Mouse (Mus musculus) liver, embryonic 11.5 days (tissue): Measurements from ENCODE around the gene Ppp6r2. TPM values are rescaled to one million over a fixed set of nuclear protein-coding genes. Genes with fewer than 3 reads are reported as not detected.
A peak's percentile ranks its signal among the peaks of the same experiment; 100 is the strongest.

ENCODE experiments used
- ATAC-seq: fragments of 200-750 bp; cut with Nextera tagmentation; replicated peaks from 2 replicates; pipeline ENCODE4 v1.8.0; 2017; ENCODE audit warnings: moderate number of reproducible peaks, mild to moderate bottlenecking, moderate TSS enrichment, moderate library complexity; ENCODE audit not compliant: low FRiP score
- DNase-seq: peaks from one replicate; pipeline ENCODE4 v3.0.0-alpha.2; 2017; ENCODE audit warnings: low spot score
- H3K27ac ChIP-seq: fragments of 300-500 bp; sonication (generic); 2 replicates; pipeline ENCODE4 v1.5.1; 2014; ENCODE audit warnings: mild to moderate bottlenecking, low read depth, low read length, control low read depth
- H3K27me3 ChIP-seq: fragments of 300-500 bp; sonication (generic); replicated peaks from 2 replicates; pipeline ENCODE4 v1.6.1; 2014; ENCODE audit warnings: low read length, mixed read lengths; ENCODE audit not compliant: control insufficient read depth, insufficient read depth
- H3K36me3 ChIP-seq: fragments of 300-500 bp; sonication (generic); 2 replicates; pipeline ENCODE4 v1.6.1; 2014; ENCODE audit warnings: mild to moderate bottlenecking, low read length, moderate library complexity, mixed read lengths; ENCODE audit not compliant: control insufficient read depth, insufficient read depth
- H3K4me1 ChIP-seq: fragments of 300-500 bp; sonication (generic); replicated peaks from 2 replicates; pipeline ENCODE4 v1.6.1; 2014; ENCODE audit warnings: low read length, mixed read lengths; ENCODE audit not compliant: control insufficient read depth, insufficient read depth
- H3K4me2 ChIP-seq: fragments of 300-500 bp; sonication (generic); 2 replicates; pipeline ENCODE4 v1.6.1; 2014; ENCODE audit warnings: mild to moderate bottlenecking, control low read depth, moderate library complexity
- H3K4me3 ChIP-seq: fragments of 300-500 bp; sonication (generic); 2 replicates; pipeline ENCODE4 v1.5.1; 2014; ENCODE audit warnings: low read depth, low read length, control low read depth
- H3K9ac ChIP-seq: fragments of 300-500 bp; sonication (generic); 2 replicates; pipeline ENCODE4 v1.6.1; 2014; ENCODE audit warnings: low read depth, low read length, control low read depth
- H3K9me3 ChIP-seq: fragments of 300-500 bp; sonication (generic); 2 replicates; pipeline ENCODE4 v1.6.1; 2016; ENCODE audit warnings: low read length, inconsistent platforms, mixed read lengths; ENCODE audit not compliant: control insufficient read depth
- WGBS: fragments of 180-500 bp; shearing (Covaris S2); extraction: QIAGEN DNeasy Blood & Tissue Kit; methylation state at CpG from one replicate; pipeline ENCODE4 v1.1.7; 2014; 5-methylcytosine and 5-hydroxymethylcytosine counted together
- polyA plus RNA-seq: library from polyadenylated mRNA; unstranded; fragments of >200 nt; fragmentation: Nextera tagmentation; extraction: Ambion mirVana; gene quantifications from 2 replicates; pipeline ENCODE4 v1.2.1, GENCODE M21; 2014

The Ppp6r2 gene
- polyA plus RNA-seq, result 25.0 and 31.6 TPM in 2 replicates

DNA sequence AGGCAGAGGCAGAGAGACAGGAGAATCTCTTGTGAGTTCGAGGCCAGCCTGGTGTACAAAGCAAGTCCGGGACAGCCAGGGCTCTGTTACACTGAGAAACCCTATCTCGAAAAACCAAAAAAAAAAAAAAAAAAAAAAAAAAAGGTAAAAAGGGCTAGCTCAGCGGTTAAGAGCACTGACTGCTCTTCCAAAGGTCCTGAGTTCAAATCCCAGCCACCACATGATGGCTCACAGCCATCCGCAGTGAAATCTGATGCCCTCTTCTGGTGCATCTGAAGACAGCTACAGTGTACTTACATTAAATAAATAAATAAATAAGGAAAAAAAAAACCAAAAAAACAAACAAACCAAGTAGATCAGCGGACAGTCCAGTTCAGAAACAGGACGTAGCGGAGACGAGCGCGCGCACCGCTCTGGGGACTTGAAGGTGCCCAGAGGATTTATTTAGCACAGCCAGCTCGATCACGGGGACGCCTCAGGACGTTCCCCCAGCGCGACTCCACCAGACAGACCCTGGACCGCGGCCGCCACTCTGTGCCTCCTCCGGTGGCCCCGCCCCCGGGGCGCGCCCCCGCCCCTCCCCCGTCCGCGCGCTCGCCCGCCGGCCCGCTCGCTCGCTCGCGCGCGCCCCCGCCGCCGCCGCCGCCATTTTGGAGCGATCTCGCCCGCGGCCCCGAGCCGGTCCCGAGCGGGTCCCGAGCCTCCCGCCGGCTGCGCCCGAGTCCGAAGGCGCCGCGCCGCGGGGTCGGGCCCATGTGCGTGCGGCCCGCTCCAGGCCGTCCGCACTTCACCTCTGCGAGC lies at the start of gene Ppp6r2:
TSS of gene Ppp6r2 (plus strand) at position 639 of the 801 bp plus-strand sequence.
- H3K9ac ChIP-seq, result peak within 1 kb of the TSS; percentile 99
- H3K27ac ChIP-seq, result peak within 1 kb of the TSS; percentile 98
- peaks cover 28% of the 10 kb centered on the region for H3K4me1 ChIP-seq
- no peaks in the 10 kb centered on the region for H3K9me3 ChIP-seq
- peak within 1 kb of the TSS; percentile 85 for H3K4me2 ChIP-seq
- H3K36me3 ChIP-seq, result no peaks in the 10 kb centered on the region
- DNase-seq (peak; percentile 84), ATAC-seq (peak; percentile 66)
- no peaks in the 10 kb centered on the region for H3K27me3 ChIP-seq
- 3% methylated on average over 61 of the region's 73 CpGs for WGBS
- H3K4me3 ChIP-seq, result peak within 1 kb of the TSS; percentile 99

DNA sequence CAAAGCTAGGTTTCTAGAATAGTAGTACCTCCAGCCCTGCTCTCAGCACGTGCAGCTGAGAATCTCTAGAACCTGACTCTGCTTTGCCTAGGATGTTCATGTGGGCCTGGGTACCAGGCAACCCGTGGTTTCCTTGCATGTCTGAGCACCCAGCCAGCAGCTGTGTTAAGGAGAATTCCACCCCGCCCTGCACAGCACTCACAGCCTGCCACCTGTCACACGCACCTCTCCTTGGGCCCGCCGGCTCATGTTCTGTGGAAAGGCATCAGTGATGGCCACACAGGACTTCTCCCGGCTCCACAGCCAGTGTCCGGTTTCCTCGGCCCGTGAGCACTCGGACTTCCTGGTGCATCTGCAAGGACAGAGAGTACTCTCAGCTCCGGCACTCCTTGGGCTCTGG lies 45.9 kb upstream of the Ppp6r2 start:
- H3K4me2 ChIP-seq, result no peak overlapping the region
- H3K9me3 ChIP-seq, result no peaks in the 10 kb centered on the region
- H3K27me3 ChIP-seq, result no peaks in the 10 kb centered on the region
- 89% methylated on average over 12 of the region's 12 CpGs for WGBS
- DNase-seq, result no peak
- no peak overlapping the region for H3K9ac ChIP-seq
- H3K36me3 ChIP-seq, result peaks cover 31% of the 10 kb centered on the region
- peaks cover 18% of the 10 kb centered on the region for H3K4me1 ChIP-seq
- no peak overlapping the region for H3K27ac ChIP-seq
- no peak overlapping the region for H3K4me3 ChIP-seq
- ATAC-seq, result no peak

DNA sequence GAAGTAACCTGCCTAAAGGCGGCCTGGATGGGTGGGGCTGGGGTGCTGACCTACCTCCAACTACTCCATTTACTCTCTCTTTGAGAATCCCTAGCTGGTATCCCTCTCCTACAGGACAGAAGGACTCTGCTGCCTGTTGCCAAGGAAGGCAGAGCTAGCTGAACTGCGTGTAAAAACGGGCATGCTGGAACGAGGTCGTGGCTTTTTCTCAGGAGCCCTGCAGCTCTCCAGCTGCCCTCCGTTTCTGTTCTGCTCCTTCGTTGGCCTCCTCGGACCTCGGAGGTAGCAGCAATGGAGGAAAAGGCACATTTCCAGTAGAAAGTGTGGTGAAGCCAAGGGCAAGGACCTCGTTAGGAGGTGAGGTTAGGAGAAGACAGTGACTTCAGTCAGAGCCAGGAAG lies 42.4 kb upstream of the Ppp6r2 start:
- peak overlapping the region; percentile 36 for H3K4me2 ChIP-seq
- H3K36me3 ChIP-seq, result peaks cover 21% of the 10 kb centered on the region
- no peak for DNase-seq
- H3K4me1 ChIP-seq, result peaks cover 43% of the 10 kb centered on the region
- 62% methylated on average over 10 of the region's 10 CpGs for WGBS
- no peak overlapping the region for H3K4me3 ChIP-seq
- peaks cover 13% of the 10 kb centered on the region for H3K27me3 ChIP-seq
- no peaks in the 10 kb centered on the region for H3K9me3 ChIP-seq
- no peak for ATAC-seq
- H3K9ac ChIP-seq, result no peak overlapping the region
- H3K27ac ChIP-seq, result no peak overlapping the region

DNA sequence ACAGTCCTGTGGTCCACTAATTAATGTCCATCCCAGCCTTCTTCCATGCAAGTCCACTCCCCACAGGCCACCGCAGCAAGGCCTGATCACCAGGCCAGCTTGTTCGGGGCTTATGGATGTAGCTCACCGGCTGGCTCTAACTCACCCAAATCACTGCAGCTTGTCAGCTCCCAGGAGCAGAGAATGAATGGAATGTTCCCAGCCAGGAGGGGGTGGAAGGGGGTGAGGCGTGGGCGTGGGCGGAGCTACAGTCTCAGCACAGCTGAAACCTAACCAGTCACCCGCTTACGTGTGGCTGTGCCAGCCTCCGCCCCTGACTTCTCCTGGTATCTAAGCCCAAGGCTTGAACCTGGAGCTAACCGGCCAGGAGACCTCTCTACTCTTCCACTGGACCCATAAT lies 41.9 kb upstream of the Ppp6r2 start:
- Histone ChIP-seq H3K36me3 (peaks cover 16% of the 10 kb centered on the region), H3K9ac (no peak overlapping the region), H3K27me3 (peaks cover 18% of the 10 kb centered on the region), H3K27ac (peak overlapping the region; percentile 69), H3K4me1 (peaks cover 47% of the 10 kb centered on the region), H3K9me3 (no peaks in the 10 kb centered on the region), H3K4me3 (no peak overlapping the region), H3K4me2 (peak overlapping the region; percentile 36)
- ATAC-seq, result peak; percentile 22; the same call in 1 of the 2 replicates
- 32% methylated on average over 10 of the region's 10 CpGs for WGBS
- DNase-seq, result no peak

DNA sequence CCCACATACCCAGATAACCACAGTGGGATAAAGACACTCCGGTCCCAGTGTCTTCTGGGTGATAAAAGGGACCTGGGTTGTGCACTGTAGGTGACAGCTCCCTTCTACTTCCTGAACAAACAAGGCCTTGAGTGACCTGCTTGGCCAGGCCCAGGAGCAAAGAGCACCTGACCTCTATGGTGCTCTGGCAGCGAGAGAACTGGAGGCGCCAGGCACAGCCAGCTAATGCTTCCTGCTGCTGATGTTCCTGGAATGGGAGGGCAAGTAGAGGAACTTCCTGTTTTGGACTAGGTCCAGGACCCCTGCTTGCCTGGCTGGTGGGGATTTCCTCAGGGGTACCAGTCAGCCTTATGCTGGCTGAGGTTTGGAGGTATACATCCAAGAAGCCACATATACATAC lies 41.3 kb upstream of the Ppp6r2 start:
- Histone ChIP-seq H3K36me3 (peaks cover 11% of the 10 kb centered on the region), H3K27ac (peak overlapping the region; percentile 69), H3K9me3 (no peaks in the 10 kb centered on the region), H3K4me2 (peak overlapping the region; percentile 15), H3K27me3 (peaks cover 23% of the 10 kb centered on the region), H3K4me1 (peaks cover 51% of the 10 kb centered on the region), H3K4me3 (no peak overlapping the region), H3K9ac (no peak overlapping the region)
- ATAC-seq (no peak), DNase-seq (no peak)
- 47% methylated on average over 3 of the region's 3 CpGs for WGBS

DNA sequence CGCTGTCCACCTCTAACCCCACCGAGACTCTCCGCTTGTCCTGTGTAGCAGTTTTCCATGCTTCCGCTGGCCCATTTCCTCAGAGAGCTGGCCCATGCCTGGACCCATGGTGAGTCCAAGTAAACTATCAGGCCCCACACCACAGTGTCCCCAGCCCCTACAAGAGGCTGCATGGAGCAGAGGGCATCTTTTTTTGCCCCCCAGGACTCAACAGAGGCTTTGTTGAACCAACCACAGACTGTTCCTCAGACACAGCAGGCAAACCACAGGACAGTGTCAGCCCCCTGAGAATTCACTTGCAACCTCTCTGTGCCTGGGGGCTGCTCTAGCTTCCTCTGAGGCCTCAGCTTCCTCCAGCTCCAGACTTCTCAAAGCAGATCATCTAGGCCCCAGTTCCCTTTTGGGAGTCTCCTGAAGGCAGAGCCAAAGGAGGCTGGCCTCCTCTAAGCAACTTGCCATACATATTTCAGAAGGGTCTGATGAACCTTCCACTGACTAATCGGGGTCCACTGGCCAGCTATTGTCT lies 39.8 kb upstream of the Ppp6r2 start:
- Histone ChIP-seq H3K27ac (no peak overlapping the region), H3K4me3 (no peak overlapping the region), H3K4me1 (peaks cover 56% of the 10 kb centered on the region), H3K9me3 (no peaks in the 10 kb centered on the region), H3K9ac (no peak overlapping the region), H3K27me3 (peaks cover 25% of the 10 kb centered on the region), H3K36me3 (peaks cover 7% of the 10 kb centered on the region), H3K4me2 (peak overlapping the region; percentile 20; the same call in 1 of the 2 replicates)
- WGBS, result 75% methylated on average over 5 of the region's 5 CpGs
- no peak for DNase-seq
- no peak for ATAC-seq

DNA sequence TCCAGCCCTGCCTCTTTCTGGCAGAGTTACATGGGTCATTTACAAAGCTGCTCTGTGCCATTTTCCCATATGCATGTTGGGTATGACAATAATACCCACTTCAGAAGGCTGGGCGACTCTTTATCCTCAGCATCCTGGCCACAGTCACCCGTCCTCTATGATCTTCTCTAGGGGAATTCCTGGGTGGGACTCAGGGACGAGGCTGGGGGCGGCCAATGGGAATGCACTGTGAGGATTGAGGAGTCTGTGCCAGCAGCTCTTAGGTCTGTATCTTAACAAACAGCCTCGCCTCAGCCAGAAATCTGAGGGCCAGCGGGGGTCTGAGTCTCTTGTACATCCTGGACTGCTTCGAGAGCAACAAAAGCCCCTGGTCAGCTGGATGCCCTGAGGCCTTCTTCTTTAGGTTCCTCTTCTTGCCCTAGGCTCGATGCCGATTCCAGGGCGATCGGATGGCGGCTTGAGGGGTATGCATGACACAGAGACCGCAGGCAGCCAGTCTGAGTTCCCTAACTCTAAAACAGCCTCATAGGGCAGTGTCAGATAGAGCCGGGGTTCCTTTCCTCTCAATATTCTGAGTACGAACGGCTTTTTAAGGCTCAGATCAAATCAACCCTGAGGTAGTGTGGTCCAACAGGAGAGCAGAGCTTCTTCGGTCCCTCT lies 38.9 kb upstream of the Ppp6r2 start:
- peak overlapping the region; percentile 55 for H3K9ac ChIP-seq
- DNase-seq (no peak), ATAC-seq (no peak)
- peaks cover 25% of the 10 kb centered on the region for H3K27me3 ChIP-seq
- H3K4me1 ChIP-seq, result peaks cover 64% of the 10 kb centered on the region
- H3K4me2 ChIP-seq, result peak overlapping the region; percentile 85
- no peaks in the 10 kb centered on the region for H3K9me3 ChIP-seq
- H3K4me3 ChIP-seq, result peak overlapping the region; percentile 62
- WGBS, result 46% methylated on average over 17 of the region's 17 CpGs
- H3K27ac ChIP-seq, result peak overlapping the region; percentile 9; the same call in 1 of the 2 replicates
- H3K36me3 ChIP-seq, result peaks cover 3% of the 10 kb centered on the region; the same call in 1 of the 2 replicates

DNA sequence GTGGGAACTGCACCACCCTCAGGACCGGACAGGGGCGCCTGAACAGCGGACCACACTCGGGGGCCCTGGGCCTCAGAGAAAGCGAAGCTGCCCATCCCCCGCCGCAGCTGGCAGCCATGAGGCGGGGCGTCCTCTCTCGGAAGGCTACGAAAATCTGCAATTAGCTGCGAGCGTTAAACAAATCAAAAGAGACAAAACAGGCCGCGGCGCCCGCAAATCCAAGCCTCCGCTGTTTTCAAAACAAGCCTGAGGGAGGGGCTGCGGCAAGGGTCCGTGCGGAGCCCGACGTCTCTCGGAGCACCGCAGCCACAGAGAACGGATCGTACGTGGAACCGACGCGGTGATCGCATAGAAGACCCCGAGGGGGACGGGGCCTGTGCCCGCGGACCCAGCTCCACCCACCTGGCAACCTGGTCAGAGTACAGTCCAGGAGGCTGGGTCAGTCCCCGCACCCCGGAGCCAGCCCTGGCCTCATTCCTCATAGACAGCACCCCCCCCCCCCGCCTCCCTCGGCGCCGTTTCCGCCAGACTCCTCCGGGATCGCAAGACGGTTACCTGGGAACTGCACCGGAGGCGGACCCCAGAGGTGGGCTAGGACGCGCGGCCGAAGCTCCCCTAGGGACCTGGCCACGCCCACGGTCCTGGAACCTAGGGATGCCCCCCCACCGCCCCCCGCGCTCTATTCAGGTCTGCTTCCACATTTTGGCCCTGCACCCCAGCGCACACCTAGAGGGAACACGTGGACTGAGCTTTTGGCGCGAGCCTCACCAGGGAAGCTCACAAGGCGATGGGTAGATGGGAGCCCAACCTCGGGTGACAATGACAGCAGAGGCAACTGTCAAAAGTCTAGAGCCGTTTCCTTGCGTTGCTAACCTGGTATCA lies 38.1 kb upstream of the Ppp6r2 start:
- Histone ChIP-seq H3K4me3 (peak overlapping the region; percentile 62), H3K9ac (peak overlapping the region; percentile 55), H3K4me2 (peak overlapping the region; percentile 85), H3K36me3 (no peaks in the 10 kb centered on the region; the same call in 1 of the 2 replicates), H3K9me3 (no peaks in the 10 kb centered on the region), H3K4me1 (peaks cover 72% of the 10 kb centered on the region), H3K27ac (peak overlapping the region; percentile 9), H3K27me3 (peaks cover 25% of the 10 kb centered on the region)
- under 1% methylated on average over 64 of the region's 65 CpGs for WGBS
- DNase-seq (peak; percentile 57), ATAC-seq (no peak)
